Mouse (Mus musculus): ENCODE measurements around the gene Gm20715. TPM values are rescaled to one million over a fixed set of nuclear protein-coding genes. Genes with fewer than 3 reads are reported as not detected.
"Not testable (repeated sequence)": the region's sequence is repeated elsewhere in the genome, so short reads cannot be mapped to it uniquely, and the experiment has no call there.

Gene Gm20715
- polyA plus RNA-seq (2012; rRNA removed), result 1.7 and 2.4 TPM in 2 replicates

DNA sequence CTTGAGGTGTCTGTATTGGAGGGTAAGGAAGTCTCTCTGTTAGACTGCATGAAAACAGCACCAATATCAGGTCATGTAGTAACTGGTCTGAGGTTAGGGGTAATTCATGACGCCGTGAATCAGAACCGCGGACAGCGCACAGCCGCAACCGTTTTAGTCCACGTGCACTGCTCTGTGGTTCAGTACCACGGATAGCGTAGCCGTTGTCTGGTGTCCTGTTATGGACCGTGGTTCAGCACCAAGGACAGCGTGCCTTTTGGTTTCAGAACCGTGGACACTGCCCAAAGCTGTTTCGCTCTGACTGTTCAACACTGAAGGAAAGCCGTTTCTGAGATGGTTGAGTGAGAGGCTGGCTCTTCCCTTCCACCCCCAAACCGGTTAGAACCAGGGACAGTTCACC is at the start of gene Gm20715:
TSS of gene Gm20715 (plus strand) at position 235 of the 400 bp plus-strand sequence.
- no peaks in the 10 kb centered on the region for H3K27me3 ChIP-seq (ENCODE audit: control insufficient read depth, insufficient read depth, low read length)
- TF ChIP-seq CTCF (IDR thresholded peaks at IDR 0.05; ENCODE audit: control insufficient read depth, insufficient read depth, insufficient replicate concordance, low read depth, low read length) (peak; percentile 56; the same call in 1 of the 2 replicates), POLR2A (IDR thresholded peaks at IDR 0.05; ENCODE audit: control insufficient read depth, low read depth, low read length) (peak; percentile 82)

GRCm38 (mm10) chr7:6360477-6361060 is 49.5 kb upstream of the Gm20715 start:
- H3K27me3 ChIP-seq (ENCODE audit: control insufficient read depth, insufficient read depth, low read length), result no peaks in the 10 kb centered on the region
- H3K36me3 ChIP-seq (ENCODE audit: control insufficient read depth, insufficient read depth, low read length), result no peaks in the 10 kb centered on the region
- H3K4me1 ChIP-seq (ENCODE audit: control insufficient read depth, insufficient read depth, low read length), result peaks cover 6% of the 10 kb centered on the region
- TF ChIP-seq POLR2A (IDR thresholded peaks at IDR 0.05; ENCODE audit: control insufficient read depth, low read depth, low read length), result no peak
- TF ChIP-seq CTCF (IDR thresholded peaks at IDR 0.05; ENCODE audit: control insufficient read depth, insufficient read depth, insufficient replicate concordance, low read depth, low read length), result no peak
- H3K4me3 ChIP-seq (ENCODE audit: control insufficient read depth, low read depth, low read length), result no peak overlapping the region
- no peak overlapping the region for H3K27ac ChIP-seq (ENCODE audit: control insufficient read depth, insufficient read depth, low read depth, low read length)

More for the DNA sequence above, at the start of gene Gm20715:
- H3K4me3 ChIP-seq (ENCODE audit: control insufficient read depth, low read depth, low read length), result peak within 1 kb of the TSS; percentile 84
- peak within 1 kb of the TSS; percentile 90 for H3K27ac ChIP-seq (ENCODE audit: control insufficient read depth, insufficient read depth, low read depth, low read length)
- no peaks in the 10 kb centered on the region; the same call in 1 of the 2 replicates for H3K36me3 ChIP-seq (ENCODE audit: control insufficient read depth, insufficient read depth, low read length)
- peaks cover 4% of the 10 kb centered on the region for H3K4me1 ChIP-seq (ENCODE audit: control insufficient read depth, insufficient read depth, low read length)

DNA sequence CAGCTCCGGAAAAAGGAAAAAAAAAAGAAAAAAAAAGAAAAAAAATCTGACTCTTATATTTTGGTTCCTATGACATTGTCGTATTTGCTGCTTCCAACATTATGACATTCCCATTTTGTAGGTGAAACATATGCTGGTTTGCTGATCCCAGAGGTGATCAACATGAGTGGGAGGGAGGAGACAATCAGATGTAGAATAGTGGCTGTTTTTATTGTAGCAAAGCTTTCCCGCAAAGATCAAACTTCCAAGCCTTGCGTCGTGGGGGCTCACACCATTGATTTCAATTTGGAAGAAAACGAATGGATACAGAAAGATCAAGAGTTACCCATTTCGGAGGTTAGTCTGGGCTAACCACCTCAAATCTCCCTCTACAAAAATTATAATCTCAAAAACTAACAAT is 48.3 kb upstream of the Gm20715 start:
- Histone ChIP-seq H3K4me1 (ENCODE audit: control insufficient read depth, insufficient read depth, low read length) (peaks cover 6% of the 10 kb centered on the region), H3K27ac (ENCODE audit: control insufficient read depth, insufficient read depth, low read depth, low read length) (peak overlapping the region; percentile 90), H3K27me3 (ENCODE audit: control insufficient read depth, insufficient read depth, low read length) (no peaks in the 10 kb centered on the region), H3K4me3 (ENCODE audit: control insufficient read depth, low read depth, low read length) (peak overlapping the region; percentile 92), H3K36me3 (ENCODE audit: control insufficient read depth, insufficient read depth, low read length) (no peaks in the 10 kb centered on the region)
- no peak for TF ChIP-seq POLR2A (IDR thresholded peaks at IDR 0.05; ENCODE audit: control insufficient read depth, low read depth, low read length)
- TF ChIP-seq CTCF (IDR thresholded peaks at IDR 0.05; ENCODE audit: control insufficient read depth, insufficient read depth, insufficient replicate concordance, low read depth, low read length), result no peak

DNA sequence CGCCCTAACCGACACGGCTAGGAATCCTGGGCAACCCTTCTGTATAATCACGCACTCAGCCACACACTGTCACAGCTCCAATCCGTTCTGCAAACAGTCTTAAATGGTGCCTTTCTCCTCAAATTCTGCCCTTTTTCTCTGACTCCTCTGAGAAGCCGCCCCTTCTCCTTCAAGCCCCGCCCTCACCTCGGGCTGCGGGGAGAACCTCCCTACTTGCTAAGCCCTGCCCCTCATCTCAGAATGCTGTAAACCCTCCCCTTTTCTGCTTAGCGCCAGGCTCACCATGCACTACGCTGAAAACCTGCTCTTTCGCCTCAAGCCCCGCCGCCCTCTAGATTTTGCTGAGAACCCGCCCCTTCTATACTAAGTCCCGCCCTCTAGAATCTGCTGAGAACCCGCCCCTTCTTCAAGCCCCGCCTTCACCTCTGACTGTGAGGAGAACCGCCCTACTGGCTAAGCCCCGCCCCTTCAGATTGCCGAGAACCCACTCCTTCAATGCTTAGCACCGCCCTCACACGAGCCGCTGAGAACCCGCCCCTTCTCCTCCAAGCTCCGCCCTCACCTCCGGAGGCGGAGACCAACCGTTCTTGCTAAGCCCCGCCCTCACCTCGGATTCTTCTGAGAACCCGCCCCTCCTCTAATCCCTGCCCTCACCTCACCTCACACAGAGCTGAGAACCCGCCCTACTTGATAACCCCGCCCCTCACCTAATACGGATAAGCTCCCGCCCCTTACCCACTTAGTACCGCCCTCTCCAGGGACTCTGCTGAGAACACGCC is 47.6 kb upstream of the Gm20715 start:
- no peaks in the 10 kb centered on the region for H3K36me3 ChIP-seq (ENCODE audit: control insufficient read depth, insufficient read depth, low read length)
- H3K27ac ChIP-seq (ENCODE audit: control insufficient read depth, insufficient read depth, low read depth, low read length), result peak overlapping the region; percentile 95
- no peaks in the 10 kb centered on the region for H3K27me3 ChIP-seq (ENCODE audit: control insufficient read depth, insufficient read depth, low read length)
- H3K4me1 ChIP-seq (ENCODE audit: control insufficient read depth, insufficient read depth, low read length), result peaks cover 6% of the 10 kb centered on the region
- TF ChIP-seq CTCF (IDR thresholded peaks at IDR 0.05; ENCODE audit: control insufficient read depth, insufficient read depth, insufficient replicate concordance, low read depth, low read length), result no peak
- peak; percentile 43; the same call in 1 of the 2 replicates for TF ChIP-seq POLR2A (IDR thresholded peaks at IDR 0.05; ENCODE audit: control insufficient read depth, low read depth, low read length)
- peak overlapping the region; percentile 92 for H3K4me3 ChIP-seq (ENCODE audit: control insufficient read depth, low read depth, low read length)

DNA sequence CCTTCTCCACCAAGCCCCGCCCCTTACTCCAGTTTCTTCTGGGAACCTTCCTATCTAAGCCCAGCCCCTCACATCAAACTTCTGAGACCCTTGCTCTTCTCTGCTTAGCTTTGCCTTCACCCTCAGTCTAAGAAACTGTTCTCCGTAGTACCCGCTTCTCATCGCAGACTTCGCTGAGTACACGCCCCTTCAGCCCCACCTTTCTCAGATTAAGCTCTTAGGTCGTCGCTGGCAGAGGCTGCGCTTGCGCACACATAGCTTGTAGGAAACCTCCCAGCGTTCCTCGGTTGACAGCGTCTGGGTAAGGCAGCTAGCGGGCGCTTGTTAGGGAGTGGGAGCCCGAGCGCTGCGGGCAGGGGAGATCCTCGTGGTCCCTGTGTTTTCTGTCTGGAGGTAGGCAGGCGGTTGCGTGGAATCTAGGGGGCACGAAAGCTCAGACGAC is 47.0 kb upstream of the Gm20715 start, which contains the start of gene Zfp78:
TSS of gene Zfp78 (plus strand) at position 234 of the 442 bp plus-strand sequence.
- H3K4me3 ChIP-seq (ENCODE audit: control insufficient read depth, low read depth, low read length), result peak within 1 kb of the TSS; percentile 92
- no peaks in the 10 kb centered on the region for H3K27me3 ChIP-seq (ENCODE audit: control insufficient read depth, insufficient read depth, low read length)
- H3K36me3 ChIP-seq (ENCODE audit: control insufficient read depth, insufficient read depth, low read length), result no peaks in the 10 kb centered on the region
- peak within 1 kb of the TSS; percentile 95 for H3K27ac ChIP-seq (ENCODE audit: control insufficient read depth, insufficient read depth, low read depth, low read length)
- peak; percentile 66 for TF ChIP-seq POLR2A (IDR thresholded peaks at IDR 0.05; ENCODE audit: control insufficient read depth, low read depth, low read length)
- no peak for TF ChIP-seq CTCF (IDR thresholded peaks at IDR 0.05; ENCODE audit: control insufficient read depth, insufficient read depth, insufficient replicate concordance, low read depth, low read length)
- H3K4me1 ChIP-seq (ENCODE audit: control insufficient read depth, insufficient read depth, low read length), result peaks cover 6% of the 10 kb centered on the region

GRCm38 (mm10) chr7:6364761-6365160 is 45.3 kb upstream of the Gm20715 start:
- Histone ChIP-seq H3K4me3 (ENCODE audit: control insufficient read depth, low read depth, low read length) (no peak overlapping the region), H3K27ac (ENCODE audit: control insufficient read depth, insufficient read depth, low read depth, low read length) (no peak overlapping the region), H3K4me1 (ENCODE audit: control insufficient read depth, insufficient read depth, low read length) (peaks cover 6% of the 10 kb centered on the region), H3K27me3 (ENCODE audit: control insufficient read depth, insufficient read depth, low read length) (no peaks in the 10 kb centered on the region), H3K36me3 (ENCODE audit: control insufficient read depth, insufficient read depth, low read length) (no peaks in the 10 kb centered on the region)
- no peak for TF ChIP-seq POLR2A (IDR thresholded peaks at IDR 0.05; ENCODE audit: control insufficient read depth, low read depth, low read length)
- no peak for TF ChIP-seq CTCF (IDR thresholded peaks at IDR 0.05; ENCODE audit: control insufficient read depth, insufficient read depth, insufficient replicate concordance, low read depth, low read length)

DNA sequence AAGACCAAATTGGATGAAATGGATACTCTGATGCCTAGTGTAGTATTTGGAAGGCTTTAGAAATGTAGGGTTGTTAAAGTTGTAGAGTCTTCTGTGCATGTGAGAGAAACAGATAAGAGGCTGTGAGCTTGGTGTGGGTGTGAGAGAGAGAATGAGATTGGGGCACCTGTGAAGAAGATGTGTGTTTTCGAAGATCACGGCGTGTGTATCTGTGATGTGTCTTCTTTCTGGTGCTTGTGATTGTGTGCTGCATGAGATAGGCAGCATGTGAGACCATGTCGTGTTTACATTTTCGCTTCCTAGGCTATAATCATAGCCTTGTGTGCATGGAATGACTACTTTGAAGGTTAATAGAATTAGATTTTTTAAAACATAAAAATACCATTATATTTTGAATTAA is 42.9 kb upstream of the Gm20715 start:
- TF ChIP-seq CTCF (IDR thresholded peaks at IDR 0.05; ENCODE audit: control insufficient read depth, insufficient read depth, insufficient replicate concordance, low read depth, low read length) (no peak), POLR2A (IDR thresholded peaks at IDR 0.05; ENCODE audit: control insufficient read depth, low read depth, low read length) (no peak)
- H3K36me3 ChIP-seq (ENCODE audit: control insufficient read depth, insufficient read depth, low read length), result no peaks in the 10 kb centered on the region
- H3K27me3 ChIP-seq (ENCODE audit: control insufficient read depth, insufficient read depth, low read length), result no peaks in the 10 kb centered on the region
- no peak overlapping the region for H3K27ac ChIP-seq (ENCODE audit: control insufficient read depth, insufficient read depth, low read depth, low read length)
- H3K4me1 ChIP-seq (ENCODE audit: control insufficient read depth, insufficient read depth, low read length), result peaks cover 4% of the 10 kb centered on the region
- H3K4me3 ChIP-seq (ENCODE audit: control insufficient read depth, low read depth, low read length), result no peak overlapping the region

DNA sequence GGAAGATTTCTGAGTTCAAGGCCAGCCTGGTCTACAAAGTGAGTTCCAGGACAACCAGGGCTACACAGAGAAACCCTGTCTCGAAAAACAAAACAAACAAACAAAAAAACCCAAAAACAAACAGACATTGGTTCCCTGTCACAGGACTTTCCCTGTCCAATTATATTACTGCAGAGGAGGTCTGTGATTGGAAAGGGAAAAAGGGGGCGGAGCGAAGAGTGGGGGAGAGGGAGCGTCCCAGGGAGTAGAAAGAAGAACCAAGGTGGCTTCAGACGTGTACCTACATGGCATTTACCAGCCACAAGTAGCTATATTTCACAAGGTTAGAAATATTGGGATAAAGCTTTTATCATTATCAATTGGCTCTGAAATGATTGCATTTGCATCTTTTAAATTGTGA is 41.9 kb upstream of the Gm20715 start:
- not testable (repeated sequence) for H3K27me3 ChIP-seq (ENCODE audit: control insufficient read depth, insufficient read depth, low read length)

More for the DNA sequence above, 41.9 kb upstream of the Gm20715 start:
- H3K4me3 ChIP-seq (ENCODE audit: control insufficient read depth, low read depth, low read length); H3K27ac ChIP-seq (ENCODE audit: control insufficient read depth, insufficient read depth, low read depth, low read length); H3K36me3 ChIP-seq (ENCODE audit: control insufficient read depth, insufficient read depth, low read length); H3K4me1 ChIP-seq (ENCODE audit: control insufficient read depth, insufficient read depth, low read length): not testable (repeated sequence)

All from testis, adult 2 months (tissue).